ENCODE assay signal across 51 mouse cellular contexts in genomic region chr3:122932466-122932865, GRCm38 (mm10). TPM values are rescaled to one million over a fixed set of nuclear protein-coding genes. Genes with fewer than 3 reads are reported as not detected.
"Had no signal": no experiment of that assay in that cellular context is flagged by ENCODE, and none has a peak within 500 bp of the region (broad histone marks: within the 10 kb centered on the region; RNA-seq: fewer than 3 reads in every experiment).

No protein-coding gene starts in this region.

- H3K27me3 ChIP-seq: heart, embryonic 12.5 days; heart, embryonic 13.5 days; heart, embryonic 15.5 days; hindbrain, embryonic 12.5 days; hindbrain, embryonic 13.5 days; hindbrain, embryonic 15.5 days; intestine, embryonic 15.5 days; kidney, embryonic 15.5 days had no signal

- H3K4me1 ChIP-seq: heart, embryonic 12.5 days; heart, embryonic 13.5 days; hindbrain, embryonic 10.5 days; hindbrain, embryonic 12.5 days; hindbrain, embryonic 13.5 days; hindbrain, embryonic 15.5 days; intestine, embryonic 15.5 days; kidney, embryonic 15.5 days had no signal

- H3K9ac ChIP-seq: heart, embryonic 12.5 days; heart, embryonic 13.5 days; heart, embryonic 15.5 days; hindbrain, embryonic 12.5 days; hindbrain, embryonic 13.5 days; hindbrain, embryonic 14.5 days; hindbrain, embryonic 15.5 days; intestine, embryonic 15.5 days; kidney, embryonic 15.5 days had no signal

- DNase-seq: heart, postnatal 10 days; heart, postnatal 14 days; heart, postnatal 36 days; heart, postnatal 4 days; kidney, adult 11 months; kidney, adult 18-20 months; kidney, adult 2 months; kidney, adult 8-10 months; kidney, adult 9 months; kidney, postnatal 10 days; kidney, postnatal 14 days; kidney, postnatal 25 days; kidney, postnatal 36 days; kidney, postnatal 4 days; layer of hippocampus, adult 9-11 months; layer of hippocampus, postnatal 36 days had no signal

- H3K27ac ChIP-seq: heart, embryonic 13.5 days; heart, embryonic 15.5 days; hindbrain, embryonic 10.5 days; hindbrain, embryonic 12.5 days; hindbrain, embryonic 13.5 days; hindbrain, embryonic 14.5 days; hindbrain, embryonic 15.5 days; hindbrain, postnatal 0 days; intestine, embryonic 15.5 days; kidney, embryonic 15.5 days; kidney, postnatal 0 days; layer of hippocampus, adult 2 months; left cerebral cortex, adult 2 months had no signal

- H3K4me2 ChIP-seq: heart, embryonic 12.5 days; heart, embryonic 13.5 days; heart, embryonic 15.5 days; hindbrain, embryonic 12.5 days; hindbrain, embryonic 13.5 days; hindbrain, embryonic 14.5 days; hindbrain, embryonic 15.5 days; intestine, embryonic 15.5 days; kidney, embryonic 15.5 days had no signal

- H3K9me3 ChIP-seq: heart, embryonic 12.5 days; heart, embryonic 13.5 days; heart, embryonic 15.5 days; hindbrain, embryonic 10.5 days; hindbrain, embryonic 12.5 days; hindbrain, embryonic 13.5 days; hindbrain, embryonic 15.5 days; intestine, embryonic 15.5 days; kidney, embryonic 15.5 days had no signal

- H3K4me3 ChIP-seq: heart, embryonic 12.5 days; heart, embryonic 13.5 days; heart, embryonic 15.5 days; hindbrain, embryonic 10.5 days; hindbrain, embryonic 12.5 days; hindbrain, embryonic 13.5 days; hindbrain, embryonic 15.5 days; intestine, embryonic 15.5 days; kidney, embryonic 15.5 days; layer of hippocampus, adult 2 months; left cerebral cortex, adult 2 months had no signal

- H3K36me3 ChIP-seq: intestine, embryonic 15.5 days had no signal

RNA-seq across cellular contexts. Expression of gene Gm10959, which starts 13.3 kb away (rescaled TPM):
- total RNA-seq: heart, postnatal 10 days; heart, postnatal 14 days; heart, postnatal 25 days; heart, postnatal 36 days; heart, postnatal 4 days; hematopoietic stem cell, adult 5-6 weeks; hindbrain, postnatal 0 days; layer of hippocampus, adult 18-20 months; layer of hippocampus, adult 2 months; layer of hippocampus, adult 8-10 months; layer of hippocampus, postnatal 10 days; layer of hippocampus, postnatal 14 days; layer of hippocampus, postnatal 25 days; layer of hippocampus, postnatal 36 days; left cerebral cortex, adult 18-20 months; left cerebral cortex, adult 2 months; left cerebral cortex, adult 8-10 months had no signal
- polyA plus RNA-seq: heart, embryonic 12.5 days; heart, embryonic 13.5 days; heart, embryonic 14.5 days; heart, embryonic 15.5 days; heart, embryonic 16.5 days; heart, postnatal 0 days; hindbrain, embryonic 10.5 days; hindbrain, embryonic 11.5 days; hindbrain, embryonic 12.5 days; hindbrain, embryonic 13.5 days; hindbrain, embryonic 14.5 days; hindbrain, embryonic 15.5 days; hindbrain, embryonic 16.5 days; hindbrain, postnatal 0 days; inflammation-experienced regulatory T-cells, adult 6 months; intestine, embryonic 14.5 days; intestine, embryonic 15.5 days; intestine, embryonic 16.5 days; intestine, postnatal 0 days; kidney, adult 2 months; kidney, embryonic 14.5 days; kidney, embryonic 15.5 days; kidney, embryonic 16.5 days; kidney, postnatal 0 days; large intestine, adult 2 months had no signal

RNA-seq across cellular contexts. Expression of gene Fabp2, which starts 37.6 kb away (rescaled TPM):
- total RNA-seq: heart, postnatal 10 days; heart, postnatal 14 days; heart, postnatal 25 days; heart, postnatal 36 days; heart, postnatal 4 days; hematopoietic stem cell, adult 5-6 weeks; hindbrain, postnatal 0 days; layer of hippocampus, adult 18-20 months; layer of hippocampus, adult 2 months; layer of hippocampus, adult 8-10 months; layer of hippocampus, postnatal 10 days; layer of hippocampus, postnatal 14 days; layer of hippocampus, postnatal 25 days; layer of hippocampus, postnatal 36 days; left cerebral cortex, adult 18-20 months; left cerebral cortex, adult 2 months; left cerebral cortex, adult 8-10 months had no signal
- polyA plus RNA-seq: heart, embryonic 12.5 days; heart, embryonic 13.5 days; heart, embryonic 14.5 days; heart, postnatal 0 days; hindbrain, embryonic 10.5 days; hindbrain, embryonic 11.5 days; hindbrain, embryonic 12.5 days; hindbrain, embryonic 13.5 days; hindbrain, embryonic 14.5 days; hindbrain, embryonic 15.5 days; hindbrain, embryonic 16.5 days; hindbrain, postnatal 0 days; inflammation-experienced regulatory T-cells, adult 6 months; kidney, adult 2 months; kidney, embryonic 14.5 days had no signal
